Mouse (Mus musculus): ENCODE measurements around the gene Ppp1r1c. TPM values are rescaled to one million over a fixed set of nuclear protein-coding genes. Genes with fewer than 3 reads are reported as not detected.

Gene Ppp1r1c
- not detected for total RNA-seq (2021)

DNA sequence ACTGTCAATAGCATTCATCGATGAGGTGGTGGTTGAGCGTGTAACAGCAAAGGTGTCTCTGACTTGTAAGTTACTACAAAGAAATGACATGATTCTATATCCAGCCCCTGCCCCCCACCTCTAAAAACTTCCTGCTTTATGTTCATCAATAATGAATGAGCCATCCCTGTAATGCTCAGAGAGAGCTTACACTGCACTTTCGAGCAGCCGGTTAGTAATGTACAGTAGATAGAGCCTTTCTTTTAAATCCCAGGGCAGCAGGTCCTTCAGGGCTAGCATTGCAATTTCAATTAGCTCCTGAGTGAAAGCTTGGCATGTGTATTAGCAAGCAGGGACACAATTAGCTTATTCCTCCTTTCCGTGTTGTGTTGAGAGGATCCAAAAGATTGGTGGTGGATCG, at the start of gene Ppp1r1c:
TSS of gene Ppp1r1c (plus strand) at position 206 of the 400 bp plus-strand sequence.
- intact Hi-C loops (cut with DNase I) = no loop called here
- no peak for DNase-seq

GRCm38 (mm10) chr2:79660417-79661185, 47.0 kb upstream of the Ppp1r1c start:
- intact Hi-C loops (cut with DNase I) = loop anchor here (10.0 kb wide), 1 partner anchor 114 kb away; no protein-coding TSS in a partner anchor
- DNase-seq = no peak

- intact Hi-C loops (cut with DNase I) = loop anchor here (10.0 kb wide), 1 partner anchor 113 kb away; no protein-coding TSS in a partner anchor
- no peak for DNase-seq
These were observed 46.0 kb upstream of the Ppp1r1c start for GRCm38 (mm10) chr2:79661486-79662104.

GRCm38 (mm10) chr2:79664532-79665286, 42.9 kb upstream of the Ppp1r1c start:
- intact Hi-C loops (cut with DNase I) = loop anchor here (10.0 kb wide), 1 partner anchor 110 kb away; no protein-coding TSS in a partner anchor
- no peak for DNase-seq

DNA sequence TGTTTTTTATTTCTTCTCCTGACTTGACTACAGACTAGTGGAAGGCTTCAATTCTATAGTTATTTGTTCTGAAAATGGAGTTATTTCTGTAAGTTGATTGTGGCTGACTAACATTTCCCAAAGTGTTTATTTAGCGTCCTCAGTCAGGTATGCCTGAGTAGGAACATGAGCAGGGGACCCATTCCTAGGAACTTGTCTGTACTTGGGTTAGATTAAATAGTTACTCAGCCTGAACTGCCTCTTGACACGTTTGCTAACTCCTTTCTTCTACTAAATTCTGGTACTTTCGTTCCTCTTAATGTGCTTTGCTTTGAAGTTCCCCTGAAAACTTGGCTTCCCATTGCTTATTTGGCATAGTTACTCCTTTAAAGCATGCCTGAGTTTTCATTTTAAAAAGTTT, 42.1 kb upstream of the Ppp1r1c start:
- intact Hi-C loops (cut with DNase I) = loop anchor here (10.0 kb wide), 1 partner anchor 109 kb away; no protein-coding TSS in a partner anchor
- no peak for DNase-seq

GRCm38 (mm10) chr2:79675266-79675665, 32.3 kb upstream of the Ppp1r1c start:
- DNase-seq = no peak
- intact Hi-C loops (cut with DNase I) = no loop called here

DNA sequence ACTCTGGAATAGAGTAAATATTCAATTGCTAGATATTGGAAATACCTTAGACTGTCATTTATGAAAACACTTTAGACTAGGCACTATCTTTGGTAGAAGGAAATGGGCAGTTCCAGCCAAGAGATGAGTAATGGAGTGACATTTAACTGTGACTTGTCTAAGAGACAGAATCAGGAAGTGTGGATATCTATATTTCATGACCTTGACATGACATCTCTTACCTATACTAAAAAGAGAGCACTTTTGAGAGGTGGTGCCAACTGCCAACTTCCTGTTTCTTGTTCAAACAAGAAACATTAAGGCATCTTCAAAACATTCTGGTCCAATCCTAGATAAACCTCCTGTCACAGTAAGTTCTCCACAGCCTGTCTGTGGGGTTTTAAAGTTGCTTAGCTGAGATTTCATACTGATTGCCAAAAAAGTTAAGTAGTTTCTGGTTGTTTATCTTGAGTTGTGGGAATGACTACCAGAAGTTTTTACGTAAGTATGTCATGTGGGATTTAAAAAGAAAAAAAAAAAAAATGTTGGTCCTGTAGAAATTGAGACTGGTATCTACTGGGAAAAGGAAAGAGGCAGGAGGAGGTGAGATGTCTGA, 29.8 kb upstream of the Ppp1r1c start:
- intact Hi-C loops (cut with DNase I) = no loop called here
- no peak for DNase-seq

GRCm38 (mm10) chr2:79681672-79682071, 25.9 kb upstream of the Ppp1r1c start:
- intact Hi-C loops (cut with DNase I) = no loop called here
- DNase-seq = no peak

DNA sequence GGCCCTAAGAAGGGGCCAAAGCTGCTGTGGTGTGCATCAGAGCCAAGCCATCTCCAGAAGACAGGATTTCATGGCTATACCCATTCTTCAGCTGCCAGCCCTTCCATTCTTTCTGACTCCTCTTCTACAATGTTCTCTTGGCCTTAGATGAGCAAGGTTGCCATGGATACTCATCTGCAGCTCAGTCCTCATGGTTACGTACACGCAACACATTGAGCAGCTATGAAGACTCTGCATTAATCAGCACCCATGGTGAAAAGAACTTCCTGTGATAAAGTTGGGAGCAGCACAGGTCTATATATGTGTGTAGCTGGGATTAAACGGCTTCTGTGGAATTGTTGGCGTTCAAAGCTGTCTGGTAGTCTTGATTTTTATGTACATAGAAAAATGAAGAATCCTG, 24.3 kb upstream of the Ppp1r1c start:
- no peak for DNase-seq
- intact Hi-C loops (cut with DNase I) = no loop called here

DNA sequence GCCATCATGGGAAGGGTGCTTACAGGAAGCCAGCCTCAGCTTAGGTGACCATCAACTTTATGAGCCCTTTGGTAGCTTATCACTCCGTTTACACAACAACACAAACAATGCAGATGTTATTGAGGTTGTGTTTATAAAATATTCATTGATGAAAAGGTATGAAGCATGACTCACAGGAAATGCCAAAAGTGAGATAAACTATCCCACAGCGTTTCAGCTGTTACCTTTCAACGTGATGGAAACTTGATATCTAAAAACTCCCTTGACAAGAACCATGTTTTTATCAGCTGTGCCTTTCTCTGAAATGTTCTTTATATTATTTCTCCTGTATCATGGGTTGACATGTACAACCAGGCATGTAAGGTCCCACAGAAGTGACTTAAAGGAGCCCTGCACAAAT, 16.7 kb upstream of the Ppp1r1c start:
- no peak for DNase-seq
- intact Hi-C loops (cut with DNase I) = no loop called here

DNA sequence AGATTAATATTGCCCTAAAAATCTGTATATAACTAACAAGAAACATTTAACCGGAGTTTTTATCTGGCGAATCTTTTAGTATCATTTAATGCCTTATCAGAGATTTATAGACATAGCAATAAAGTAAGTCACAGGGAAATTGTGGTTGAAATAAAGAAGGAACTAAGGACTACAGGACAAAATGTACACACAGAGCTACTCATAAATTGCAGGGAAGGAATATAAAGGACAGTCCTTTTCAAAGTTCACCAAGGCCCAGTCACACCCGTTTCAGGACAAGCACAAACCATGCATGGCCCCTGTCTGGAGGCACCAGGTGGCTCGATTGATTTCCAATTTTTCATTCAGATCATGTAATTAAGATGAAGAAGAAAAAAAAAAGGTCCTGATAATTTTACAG, 12.4 kb upstream of the Ppp1r1c start:
- intact Hi-C loops (cut with DNase I) = no loop called here
- no peak for DNase-seq

- intact Hi-C loops (cut with DNase I) = no loop called here
- no peak for DNase-seq
These were observed 11.6 kb upstream of the Ppp1r1c start for GRCm38 (mm10) chr2:79695939-79696338.

DNA sequence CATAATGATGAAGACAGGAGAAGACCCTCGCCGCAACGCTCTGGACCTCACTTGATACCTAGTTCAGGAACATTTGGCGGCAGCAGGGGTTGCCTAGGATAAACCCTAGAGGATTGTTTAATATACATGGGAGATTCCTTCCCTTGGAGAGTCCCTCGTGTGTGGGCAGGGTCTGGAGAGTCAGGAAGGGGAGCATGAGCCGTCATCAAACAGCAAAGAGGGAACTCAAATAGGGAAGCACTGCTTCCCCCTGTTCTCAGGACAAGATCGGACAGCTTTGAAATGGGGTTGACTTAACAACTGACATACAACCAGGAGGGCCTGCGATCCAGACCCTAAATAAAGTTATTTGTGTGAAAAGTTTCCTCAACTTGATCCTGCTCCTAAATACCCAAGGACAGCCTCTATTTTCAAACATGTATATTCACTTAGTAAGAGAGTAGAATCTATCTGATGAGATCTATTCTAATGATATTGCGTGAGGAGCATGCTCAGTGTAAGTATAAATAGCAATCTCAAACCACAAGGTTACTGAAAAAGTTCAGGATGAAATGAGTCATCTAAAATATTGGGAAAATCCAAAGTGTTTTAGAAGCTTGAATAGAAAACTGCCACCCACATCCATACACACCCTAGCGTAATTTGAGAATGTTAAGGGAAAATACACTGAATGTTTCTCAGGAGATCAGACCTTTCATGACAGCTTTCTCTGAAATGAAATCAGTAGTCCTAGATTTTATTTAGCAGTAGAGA, 10.9 kb upstream of the Ppp1r1c start:
- no peak for DNase-seq
- intact Hi-C loops (cut with DNase I) = no loop called here

DNA sequence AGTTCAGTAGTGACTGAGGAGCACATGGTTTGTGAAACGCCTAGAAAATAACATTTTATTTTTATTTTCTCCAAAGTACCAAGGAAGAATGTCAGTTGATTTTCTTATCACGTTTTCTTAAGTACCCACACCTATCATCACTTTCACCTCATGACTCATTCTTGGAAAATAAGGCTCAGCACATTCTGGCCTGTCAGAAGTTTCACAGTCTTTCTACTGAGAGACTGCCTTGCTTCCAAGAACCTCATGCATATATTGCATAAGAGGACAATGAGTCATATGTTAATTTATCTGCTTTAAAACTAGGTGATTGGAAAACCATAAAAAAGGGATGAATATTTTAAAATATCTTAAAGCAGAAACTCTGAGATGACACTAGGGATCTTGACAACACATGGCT, 9.4 kb upstream of the Ppp1r1c start:
- no peak for DNase-seq
- intact Hi-C loops (cut with DNase I) = no loop called here

DNA sequence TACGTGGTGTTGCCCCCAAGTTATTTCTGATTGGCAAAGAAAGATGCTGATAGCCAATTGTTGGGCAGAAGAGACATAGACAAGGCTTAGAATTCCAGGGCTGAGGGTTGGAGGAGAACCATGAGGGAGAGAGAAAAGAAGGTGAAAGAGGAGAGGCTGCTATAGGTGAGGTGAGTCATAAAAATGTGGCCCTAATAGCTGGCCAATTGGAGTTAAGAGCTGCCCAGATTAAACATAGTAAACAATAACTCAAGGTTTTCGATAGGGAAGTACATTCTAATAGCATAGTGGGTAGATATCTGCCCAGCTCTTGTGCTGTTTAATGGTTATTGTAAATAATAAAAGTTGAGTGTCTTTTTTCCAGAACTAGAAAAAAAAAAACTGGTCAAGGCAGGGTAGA, 2.8 kb upstream of the Ppp1r1c start:
- intact Hi-C loops (cut with DNase I) = no loop called here

GRCm38 (mm10) chr2:79713662-79714091, 6.1 kb downstream of the Ppp1r1c start:
- no peak for DNase-seq
- intact Hi-C loops (cut with DNase I) = no loop called here

More for the DNA sequence above, 2.8 kb upstream of the Ppp1r1c start:
- no peak for DNase-seq

DNA sequence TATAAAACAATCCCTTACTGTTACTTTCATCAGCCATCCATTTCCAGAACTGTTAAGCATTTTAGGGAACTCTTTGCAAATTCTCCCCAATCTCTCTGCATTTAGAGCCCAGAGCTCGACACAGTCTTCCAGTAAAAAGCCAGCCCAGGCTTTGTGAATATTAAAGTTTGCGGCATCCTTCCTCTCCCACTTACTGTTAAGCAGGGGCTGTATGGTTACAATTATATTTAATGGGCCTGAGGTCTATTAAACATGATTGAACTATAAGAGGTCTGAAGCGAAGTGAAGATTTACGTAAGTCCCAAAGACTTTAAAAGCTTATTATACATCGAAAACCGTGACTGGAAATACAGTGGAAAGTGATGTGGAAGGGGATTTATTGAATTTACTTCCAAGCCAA, 7.2 kb downstream of the Ppp1r1c start:
- DNase-seq = no peak
- intact Hi-C loops (cut with DNase I) = no loop called here

- no peak for DNase-seq
- intact Hi-C loops (cut with DNase I) = no loop called here
These were observed 8.3 kb downstream of the Ppp1r1c start for GRCm38 (mm10) chr2:79715925-79716324.

- no peak for DNase-seq
- intact Hi-C loops (cut with DNase I) = no loop called here
These were observed 10.3 kb downstream of the Ppp1r1c start for GRCm38 (mm10) chr2:79717846-79718245.

- intact Hi-C loops (cut with DNase I) = no loop called here
- DNase-seq = no peak
These were observed 14.8 kb downstream of the Ppp1r1c start for GRCm38 (mm10) chr2:79722415-79722814.

All from left cerebral cortex, postnatal 4 days (tissue).